Mouse (Mus musculus) lung, postnatal 14 days (tissue): Measurements from ENCODE around the gene Shc1.
A peak's percentile ranks its signal among the peaks of the same experiment; 100 is the strongest.

ENCODE experiments used
- DNase-seq: peaks from one replicate; pipeline ENCODE4 v3.0.0; 2021

Gene Shc1

DNA sequence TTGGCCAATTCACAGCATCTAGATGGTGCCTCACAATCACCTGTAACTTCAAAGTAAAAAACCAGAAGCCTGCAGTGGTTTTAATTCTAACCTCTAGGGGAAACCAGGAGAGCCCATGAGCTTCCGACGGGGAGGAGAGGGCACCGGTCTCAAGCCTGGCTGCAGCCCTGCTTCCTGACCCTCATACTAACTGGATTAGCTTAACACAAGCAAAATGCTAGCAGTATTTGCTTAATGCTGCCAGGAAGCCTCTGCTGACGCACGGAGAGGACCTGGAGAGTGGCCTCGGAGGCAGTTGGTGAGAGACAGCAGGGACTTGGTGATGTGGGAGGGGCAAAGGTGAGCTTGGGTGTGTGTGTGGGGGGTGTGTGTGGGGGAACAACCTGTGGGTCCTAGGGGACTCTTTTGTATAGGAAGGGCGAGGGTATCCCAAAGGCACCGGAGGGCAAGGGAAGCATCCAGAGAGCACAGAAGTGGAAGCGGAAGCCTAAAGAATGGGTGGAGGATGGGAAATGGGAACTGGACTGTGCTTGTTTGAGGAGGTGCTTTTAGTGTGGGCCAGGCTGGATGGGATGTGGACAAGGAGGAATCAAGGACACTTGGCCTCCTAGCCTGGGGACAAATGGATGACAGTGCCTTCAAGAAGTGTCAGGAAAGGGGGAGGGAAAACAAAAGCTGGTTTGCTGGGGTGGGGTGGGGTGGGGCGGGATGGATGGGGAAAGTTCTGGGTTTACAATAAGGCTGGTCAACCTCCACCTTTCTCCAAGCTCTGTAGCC is 36.3 kb downstream of the Shc1 start, which contains the start of gene Pmvk:
Pmvk (plus strand) TSS at position 141 of the 777 bp plus-strand sequence.
- no peak for DNase-seq

- DNase-seq: no peak
Observed at GRCm38 (mm10) chr3:89455786-89456285, 37.6 kb downstream of the Shc1 start.

- peak; percentile 81 for DNase-seq
Observed at GRCm38 (mm10) chr3:89456726-89457665, 38.8 kb downstream of the Shc1 start.

GRCm38 (mm10) chr3:89458372-89458964 is 40.2 kb downstream of the Shc1 start:
- no peak for DNase-seq

DNA sequence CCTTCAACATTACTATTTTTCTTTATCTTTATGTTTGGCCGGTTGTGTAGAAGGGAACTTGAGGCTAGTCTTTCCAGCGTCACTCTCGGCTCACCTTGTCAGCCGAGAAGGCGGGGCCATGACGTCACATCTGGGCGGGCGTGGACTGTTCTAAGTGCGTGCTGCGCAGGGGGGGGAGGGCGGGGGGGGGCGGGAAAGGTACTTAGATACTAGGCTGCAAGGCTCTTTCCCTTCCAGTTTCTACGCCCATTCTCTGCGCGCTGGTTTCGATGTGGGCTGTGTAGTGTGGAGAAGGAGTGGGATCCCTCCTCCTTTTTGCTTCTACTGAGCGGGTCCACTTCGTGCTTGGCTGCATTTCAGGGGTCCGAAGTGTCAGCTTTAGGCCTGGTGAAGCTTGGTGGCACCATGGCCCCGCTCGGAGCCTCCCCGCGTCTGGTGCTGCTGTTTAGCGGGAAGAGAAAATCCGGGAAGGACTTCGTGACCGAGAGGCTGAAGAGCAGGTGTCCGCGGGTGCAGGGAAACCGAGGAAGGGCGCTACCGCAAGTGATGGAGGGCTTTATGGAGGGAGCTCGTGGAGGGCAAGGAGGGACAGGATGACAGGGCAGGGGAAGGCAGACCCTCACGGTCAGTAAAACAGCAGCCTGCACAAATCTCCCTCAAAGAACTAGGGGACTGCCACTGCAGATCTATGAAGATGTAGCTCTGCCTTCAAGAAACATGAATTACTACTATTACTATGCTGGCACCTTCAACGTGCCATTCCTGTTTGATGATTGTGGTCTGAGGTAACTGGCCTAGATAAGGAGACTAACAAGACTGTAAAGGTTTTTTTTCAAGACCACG is 40.9 kb downstream of the Shc1 start:
- peak; percentile 97 for DNase-seq

- DNase-seq: no peak
Observed at GRCm38 (mm10) chr3:89468268-89468667, 50.0 kb downstream of the Shc1 start.

GRCm38 (mm10) chr3:89472280-89472679 is 54.0 kb downstream of the Shc1 start:
- DNase-seq: no peak

GRCm38 (mm10) chr3:89473838-89474237 is 55.6 kb downstream of the Shc1 start:
- no peak for DNase-seq

- DNase-seq: no peak
Observed at GRCm38 (mm10) chr3:89479055-89479454, 60.8 kb downstream of the Shc1 start.
